Mouse (Mus musculus) CH12.LX (cell line): ENCODE measurements around the gene Bst1. TPM values are rescaled to one million over a fixed set of nuclear protein-coding genes. Genes with fewer than 3 reads are reported as not detected.

Experiments
- DNase-seq: peaks from one replicate; pipeline ENCODE4 v3.0.0-alpha.2; 2013; ENCODE audit errors: extremely low read depth
- H3K27ac ChIP-seq: 2 replicates; pipeline ENCODE4 v1.5.1; 2012; ENCODE audit warnings: low read depth, mild to moderate bottlenecking, control low read depth, moderate library complexity; ENCODE audit not compliant: insufficient read depth
- H3K27me3 ChIP-seq: replicated peaks from 2 replicates; pipeline ENCODE3; 2012; ENCODE audit warnings: inconsistent platforms
- H3K36me3 ChIP-seq, 2 experiments: replicated peaks in 1 of 2; 2 replicates each; pipeline versions ENCODE3 to v1.6.1; 2012; ENCODE audit warnings: inconsistent platforms in 1 of 2, low read length in 1 of 2, mild to moderate bottlenecking in 1 of 2, mixed read lengths in 1 of 2, moderate library complexity in 1 of 2; ENCODE audit not compliant: control insufficient read depth in 1 of 2, insufficient read depth in 1 of 2
- H3K4me1 ChIP-seq, 2 experiments: 2 replicates each; pipeline ENCODE4 v1.6.1; 2012; ENCODE audit warnings: inconsistent platforms in 1 of 2, moderate library complexity in 1 of 2; ENCODE audit not compliant: insufficient read depth in 2 of 2, control insufficient read depth in 1 of 2
- H3K4me2 ChIP-seq: 2 replicates; pipeline ENCODE4 v1.6.1; 2012; ENCODE audit warnings: low read depth, mild to moderate bottlenecking, control low read depth; ENCODE audit not compliant: poor library complexity, insufficient read depth, severe bottlenecking
- H3K4me3 ChIP-seq, 3 experiments: fragments of 150-350 bp in 1 of 3; sonication (generic) in 1 of 3; replicated peaks in 1 of 3; 2 replicates each; pipeline versions ENCODE3 to v1.5.1; 2011 to 2012; ENCODE audit warnings: low read depth in 2 of 3, low read length in 2 of 3, mild to moderate bottlenecking in 2 of 3, moderate library complexity in 2 of 3, control low read depth in 1 of 3, improper control_type of control experiment in 1 of 3, inconsistent platforms in 1 of 3, mixed read lengths in 1 of 3; ENCODE audit not compliant: poor library complexity in 1 of 3
- H3K79me2 ChIP-seq: replicated peaks from 2 replicates; pipeline ENCODE4 v1.6.1; 2012; ENCODE audit warnings: mild to moderate bottlenecking, moderate library complexity; ENCODE audit not compliant: control insufficient read depth, poor library complexity, insufficient read depth, severe bottlenecking; ENCODE audit errors: extremely low read depth
- H3K9ac ChIP-seq: 2 replicates; pipeline ENCODE4 v1.6.1; 2012; ENCODE audit warnings: low read depth, mild to moderate bottlenecking, control low read depth, moderate library complexity; ENCODE audit not compliant: insufficient read depth
- H3K9me3 ChIP-seq: replicated peaks from 2 replicates; pipeline ENCODE3; 2012; ENCODE audit warnings: low read length, inconsistent platforms, mixed read lengths
- CHD1 ChIP-seq: IDR thresholded peaks from 2 replicates; pipeline ENCODE4 v1.6.1; 2012; ENCODE audit warnings: low read depth, low read length, improper control_type of control experiment, inconsistent platforms
- CHD2 ChIP-seq: IDR thresholded peaks from 2 replicates; pipeline ENCODE4 v1.6.1; 2011; ENCODE audit warnings: low read length, improper control_type of control experiment
- CTCF ChIP-seq, 2 experiments: IDR thresholded peaks in 1 of 2; conservative IDR thresholded peaks in 1 of 2; 2 replicates each; pipeline ENCODE4 v1.5.1; 2011 to 2012; ENCODE audit warnings: low read depth in 2 of 2, low read length in 2 of 2, improper control_type of control experiment in 1 of 2, inconsistent platforms in 1 of 2, mild to moderate bottlenecking in 1 of 2, moderate library complexity in 1 of 2
- E2F4 ChIP-seq: IDR thresholded peaks from 2 replicates; pipeline ENCODE4 v1.6.1; 2011; ENCODE audit warnings: low read depth, low read length, improper control_type of control experiment; ENCODE audit not compliant: insufficient replicate concordance
- ELF1 ChIP-seq: IDR thresholded peaks from 2 replicates; pipeline ENCODE4 v1.6.1; 2014; ENCODE audit warnings: low read depth, mild to moderate bottlenecking, inconsistent platforms, low read length, improper control_type of control experiment
- ETS1 ChIP-seq: conservative IDR thresholded peaks from 2 replicates; pipeline ENCODE4 v1.6.1; 2012; ENCODE audit warnings: low read depth, mild to moderate bottlenecking, inconsistent platforms, low read length, improper control_type of control experiment, moderate library complexity
- GABPA ChIP-seq: IDR thresholded peaks from 2 replicates; pipeline ENCODE4 v1.6.1; 2012; ENCODE audit warnings: low read depth, low read length, improper control_type of control experiment, inconsistent platforms; ENCODE audit not compliant: insufficient replicate concordance
- HCFC1 ChIP-seq: IDR thresholded peaks from 2 replicates; pipeline ENCODE4 v1.6.1; 2012; ENCODE audit warnings: low read depth, mild to moderate bottlenecking, inconsistent platforms, low read length, improper control_type of control experiment
- IRF4 ChIP-seq: IDR thresholded peaks from 2 replicates; pipeline ENCODE4 v1.6.1; 2014; ENCODE audit warnings: low read depth, mild to moderate bottlenecking, inconsistent platforms, low read length, improper control_type of control experiment
- JUN ChIP-seq: IDR thresholded peaks from 2 replicates; pipeline ENCODE4 v1.6.1; 2011; ENCODE audit warnings: low read depth, mild to moderate bottlenecking, low read length, improper control_type of control experiment, moderate library complexity; ENCODE audit not compliant: insufficient read depth
- JUND ChIP-seq: conservative IDR thresholded peaks from 2 replicates; pipeline ENCODE4 v1.6.1; 2011; ENCODE audit warnings: low read depth, low read length, improper control_type of control experiment
- KAT2A ChIP-seq: IDR thresholded peaks from 2 replicates; pipeline ENCODE4 v1.6.1; 2012; ENCODE audit warnings: low read length, improper control_type of control experiment, inconsistent platforms; ENCODE audit not compliant: insufficient replicate concordance
- MAFK ChIP-seq: IDR thresholded peaks from 2 replicates; pipeline ENCODE4 v1.6.1; 2011; ENCODE audit warnings: low read length, improper control_type of control experiment; ENCODE audit not compliant: insufficient replicate concordance
- MAZ ChIP-seq: IDR thresholded peaks from 2 replicates; pipeline ENCODE4 v1.6.1; 2012; ENCODE audit warnings: low read depth, mild to moderate bottlenecking, inconsistent platforms, low read length, improper control_type of control experiment, moderate library complexity
- MXI1 ChIP-seq: IDR thresholded peaks from 2 replicates; pipeline ENCODE4 v1.6.1; 2011; ENCODE audit warnings: mild to moderate bottlenecking, low read depth, low read length, improper control_type of control experiment
- MYC ChIP-seq: IDR thresholded peaks from 2 replicates; pipeline ENCODE4 v1.6.1; 2011; ENCODE audit warnings: low read depth, mild to moderate bottlenecking, improper control_type of control experiment, low read length
- NELFE ChIP-seq: IDR thresholded peaks from 2 replicates; pipeline ENCODE4 v1.6.1; 2011; ENCODE audit warnings: low read depth, low read length, improper control_type of control experiment
- NRF1 ChIP-seq: IDR thresholded peaks from 2 replicates; pipeline ENCODE4 v1.6.1; 2014; ENCODE audit warnings: low read depth, mild to moderate bottlenecking, inconsistent platforms, low read length, improper control_type of control experiment, moderate library complexity
- PAX5 ChIP-seq: IDR thresholded peaks from 2 replicates; pipeline ENCODE4 v1.6.1; 2012; ENCODE audit warnings: low read length, inconsistent platforms, mixed read lengths
- POLR2A ChIP-seq: IDR thresholded peaks from 2 replicates; pipeline ENCODE4 v1.6.1; 2011; ENCODE audit warnings: low read depth, mild to moderate bottlenecking, improper control_type of control experiment, low read length
- RAD21 ChIP-seq: IDR thresholded peaks from 2 replicates; pipeline ENCODE4 v1.6.1; 2011; ENCODE audit warnings: low read depth, mild to moderate bottlenecking, low read length, improper control_type of control experiment, moderate library complexity
- RCOR1 ChIP-seq: conservative IDR thresholded peaks from 2 replicates; pipeline ENCODE4 v1.6.1; 2012; ENCODE audit warnings: low read depth, mild to moderate bottlenecking, inconsistent platforms, low read length, improper control_type of control experiment
- SMC3 ChIP-seq: IDR thresholded peaks from 2 replicates; pipeline ENCODE4 v1.6.1; 2011; ENCODE audit warnings: low read depth, low read length, improper control_type of control experiment
- ZC3H11A ChIP-seq: IDR thresholded peaks from 2 replicates; pipeline ENCODE4 v1.6.1; 2012; ENCODE audit warnings: low read depth, mild to moderate bottlenecking, inconsistent platforms, low read length, improper control_type of control experiment
- ZKSCAN1 ChIP-seq: IDR thresholded peaks from 2 replicates; pipeline ENCODE4 v1.6.1; 2012; ENCODE audit warnings: low read depth, inconsistent platforms, low read length, improper control_type of control experiment, borderline replicate concordance
- ZMIZ1 ChIP-seq: IDR thresholded peaks from 2 replicates; pipeline ENCODE4 v1.6.1; 2012; ENCODE audit warnings: low read depth, mild to moderate bottlenecking, inconsistent platforms, low read length, improper control_type of control experiment
- ZNF384 ChIP-seq: IDR thresholded peaks from 2 replicates; pipeline ENCODE4 v1.6.1; 2012; ENCODE audit warnings: low read depth, low read length, improper control_type of control experiment, inconsistent platforms
- dilution Hi-C: fragments of 300-500 bp; cut with MboI; formaldehyde crosslinking; loops from 2 replicates; pipeline ENCODE4 v1.14.3; 2020; ENCODE audit warnings: low sequenced_read_pairs; ENCODE audit not compliant: extremely low pct_unique_long_range_greater_than_20kb, extremely low pct_ligation_motif_present
- in situ Hi-C: fragments of 300-500 bp; cut with MboI; formaldehyde crosslinking; loops from 3 replicates; pipeline ENCODE4 v1.14.3; 2019; ENCODE audit warnings: low sequenced_read_pairs, low pct_ligation_motif_present, low pct_unique_long_range_greater_than_20kb, mixed read lengths
- polyA plus RNA-seq: library from polyadenylated mRNA; unstranded; fragments of >175 nt; gene quantifications from 2 replicates; pipeline ENCODE4 v1.2.1, GENCODE M21; 2012; ENCODE audit warnings: low read depth; ENCODE audit not compliant: insufficient read length
- total RNA-seq, 2 experiments: library from RNA; depleted of rRNA; stranded (reverse); fragments of 300-350 nt in 1 of 2; fragments of >200 nt in 1 of 2; gene quantifications; 2 replicates each; pipeline ENCODE4 v1.2.3; 2012 to 2014

The Bst1 gene
- total and polyA plus RNA-seq, 3 experiments: 1.9 to 9.9 (median 4.8) TPM

- no peaks in the 10 kb centered on the region for H3K9me3 ChIP-seq
- no peak overlapping the region for H3K9ac ChIP-seq
- H3K4me3 ChIP-seq: no peak overlapping the region
- no peak overlapping the region for H3K4me2 ChIP-seq
- peaks cover 0 to 9% of the 10 kb centered on the region in 2 experiments; a peak in 2 of 4 replicates for H3K4me1 ChIP-seq
- in situ Hi-C loops: no loop called here
- no peak for DNase-seq
- H3K27ac ChIP-seq: no peak overlapping the region
- no peak for TF ChIP-seq CTCF (conservative IDR thresholded peaks at IDR 0.05 in 1 of 2, IDR thresholded peaks at IDR 0.05 in 1 of 2; ENCODE audit: low read depth in 2 of 2, low read length in 2 of 2)
- TF ChIP-seq HCFC1: no peak
- TF ChIP-seq IRF4: no peak
- no peak for TF ChIP-seq MYC
- no peak for TF ChIP-seq POLR2A
- TF ChIP-seq E2F4: no peak
- no peak for TF ChIP-seq RAD21
- no peak for TF ChIP-seq MAZ
- no peak for TF ChIP-seq NRF1
- TF ChIP-seq RCOR1: no peak
- no peak for TF ChIP-seq MXI1
- no peak for TF ChIP-seq ELF1
- TF ChIP-seq ZC3H11A: no peak
- TF ChIP-seq JUN: no peak
- TF ChIP-seq PAX5: no peak
- no peak for TF ChIP-seq NELFE
- TF ChIP-seq JUND: no peak
- no peak for TF ChIP-seq KAT2A
- TF ChIP-seq MAFK: no peak
- H3K36me3 ChIP-seq: no peaks in the 10 kb centered on the region
- dilution Hi-C loops: no loop called here
- no peaks in the 10 kb centered on the region for H3K27me3 ChIP-seq
- no peaks in the 10 kb centered on the region for H3K79me2 ChIP-seq
These were observed 26.3 kb upstream of the Bst1 start for GRCm38 (mm10) chr5:43792354-43792753.

DNA sequence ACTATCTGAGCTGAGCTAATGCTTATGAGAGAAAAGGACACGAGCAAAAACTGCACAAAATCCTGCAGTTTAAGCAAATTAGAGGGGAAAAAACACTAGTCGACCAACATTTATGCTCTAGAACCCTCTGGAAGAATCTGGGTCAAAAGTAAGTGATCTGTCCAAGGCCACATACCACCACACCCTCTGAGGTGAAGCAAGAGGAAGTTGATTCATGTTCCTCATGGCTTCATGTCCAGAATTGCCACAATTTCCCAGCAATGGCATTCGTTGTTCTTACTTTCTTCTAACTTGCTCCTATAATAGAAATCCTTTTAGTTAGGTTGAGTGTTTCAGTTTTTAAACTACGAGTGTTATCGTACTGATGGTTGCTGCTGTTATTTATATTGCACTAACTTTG is 19.2 kb upstream of the Bst1 start:
- no peak for DNase-seq
- Histone ChIP-seq H3K4me1 (peaks cover 0 to 3% of the 10 kb centered on the region in 2 experiments; a peak in 2 of 4 replicates), H3K4me3 (no peak overlapping the region), H3K36me3 (no peaks in the 10 kb centered on the region), H3K4me2 (no peak overlapping the region), H3K27ac (no peak overlapping the region), H3K9ac (no peak overlapping the region), H3K9me3 (no peaks in the 10 kb centered on the region), H3K79me2 (no peaks in the 10 kb centered on the region), H3K27me3 (no peaks in the 10 kb centered on the region)
- dilution Hi-C loops: no loop called here
- TF ChIP-seq KAT2A (no peak), ZMIZ1 (no peak), ZC3H11A (no peak), CHD2 (no peak), ETS1 (no peak), JUND (no peak), SMC3 (no peak), MXI1 (no peak), JUN (no peak), GABPA (no peak), ZKSCAN1 (no peak), RCOR1 (no peak), ZNF384 (no peak), CHD1 (no peak), HCFC1 (no peak), NRF1 (no peak), IRF4 (no peak)
- in situ Hi-C loops: no loop called here
